Mouse (Mus musculus) hindlimb bud, embryonic 11.5 days (tissue): ENCODE results near the gene Atp1a1.
A peak's percentile ranks its signal among the peaks of the same experiment; 100 is the strongest.

Experiments used
- DNase-seq: peaks from one replicate; pipeline ENCODE4 v3.0.0-alpha.2; 2012; ENCODE audit warnings: low read depth, low spot score; ENCODE audit errors: extremely low spot score

The Atp1a1 gene

DNA sequence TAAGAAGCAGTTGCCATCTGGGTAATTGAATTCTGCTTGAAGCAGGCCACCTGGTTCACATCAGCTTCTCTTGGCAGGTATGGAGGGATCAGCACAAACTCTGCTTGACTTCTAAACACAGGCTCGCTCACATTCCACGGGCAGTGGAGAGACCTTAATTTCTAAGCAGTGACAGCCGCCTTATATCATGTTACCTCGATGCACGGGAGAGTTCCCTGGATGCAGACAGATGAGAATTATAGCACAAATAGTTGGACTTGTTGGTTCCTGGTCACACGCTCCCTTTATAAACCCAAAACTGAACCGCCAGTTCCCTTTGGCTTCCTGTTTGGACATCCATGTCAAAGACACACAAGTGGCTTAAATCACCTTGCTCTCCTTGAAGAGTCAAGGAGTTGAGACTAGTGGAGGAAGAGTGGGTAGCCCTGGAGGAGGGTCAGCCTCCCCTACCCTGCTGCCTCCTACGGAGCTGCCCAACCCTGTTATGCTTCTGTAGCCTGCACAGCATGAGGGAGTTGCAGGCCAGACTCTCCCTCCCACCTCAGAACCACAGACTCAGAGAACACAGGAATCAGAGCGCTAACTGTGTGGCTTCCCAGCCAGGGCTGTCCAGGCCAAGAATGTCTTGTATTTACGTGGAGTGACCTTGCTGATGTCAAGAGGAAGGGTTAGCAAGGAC, 7.5 kb upstream of the Atp1a1 start:
- peak; percentile 79 for DNase-seq

GRCm38 (mm10) chr3:101611012-101611812, 6.7 kb upstream of the Atp1a1 start:
- DNase-seq: no peak

GRCm38 (mm10) chr3:101609302-101609701, 4.8 kb upstream of the Atp1a1 start:
- no peak for DNase-seq

DNA sequence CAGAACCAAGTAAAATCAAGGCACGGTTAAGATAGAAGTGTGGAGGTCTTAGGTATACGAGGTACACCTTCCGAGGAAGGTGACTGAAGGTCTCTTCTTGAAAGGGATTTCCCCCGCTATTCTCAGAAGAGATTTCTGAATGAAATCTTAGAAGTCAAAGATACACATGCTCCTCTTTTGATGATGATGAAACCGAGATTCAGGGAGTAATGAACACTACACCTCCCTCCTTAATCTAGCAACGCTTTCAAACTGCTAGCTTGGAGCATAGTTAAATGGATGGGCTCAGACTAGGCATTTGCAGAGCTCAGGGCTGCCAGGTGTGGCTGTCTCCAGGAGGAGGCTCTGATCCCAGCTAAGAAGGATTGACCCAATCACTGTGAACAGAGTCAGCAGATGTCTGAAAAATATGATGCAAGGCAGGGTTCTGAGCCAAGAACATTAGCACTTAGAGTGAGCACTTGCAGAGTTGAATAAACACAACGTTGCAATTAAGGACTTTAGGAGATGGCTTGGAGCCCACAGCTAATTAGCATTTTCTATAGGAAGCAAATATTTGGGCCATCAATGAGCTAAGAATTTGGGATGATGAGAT, 2.5 kb upstream of the Atp1a1 start:
- DNase-seq: no peak

GRCm38 (mm10) chr3:101605721-101606120, 1.2 kb upstream of the Atp1a1 start:
- DNase-seq: no peak

GRCm38 (mm10) chr3:101605291-101605690, 807 bp upstream of the Atp1a1 start:
- no peak for DNase-seq

GRCm38 (mm10) chr3:101603661-101604549, 579 bp downstream of the Atp1a1 start:
- DNase-seq: no peak

- DNase-seq: no peak
Observed at GRCm38 (mm10) chr3:101603194-101603593, 1.3 kb downstream of the Atp1a1 start.

- DNase-seq: no peak
Observed at GRCm38 (mm10) chr3:101602511-101603055, 1.9 kb downstream of the Atp1a1 start.

DNA sequence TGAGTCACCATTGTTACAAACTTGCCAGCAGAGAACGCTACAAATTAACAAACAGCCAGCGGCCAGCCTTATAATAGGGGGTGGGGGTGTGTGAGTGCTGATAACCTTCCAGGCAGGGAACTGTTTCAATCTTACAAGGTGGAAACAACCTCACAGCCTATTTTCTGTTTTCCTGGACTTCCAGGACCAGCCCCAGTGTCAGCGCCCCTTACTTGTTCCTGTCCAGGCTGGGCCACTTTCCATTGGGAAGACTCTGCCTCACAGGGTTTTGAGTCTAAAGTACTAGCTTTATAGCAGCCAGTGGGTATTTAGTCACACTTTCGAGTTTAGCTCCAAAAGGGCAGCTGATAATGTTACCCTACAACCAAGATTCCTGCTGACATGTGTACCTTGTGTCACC, 2.8 kb downstream of the Atp1a1 start:
- DNase-seq: no peak

- no peak for DNase-seq
Observed at GRCm38 (mm10) chr3:101601003-101601525, 3.4 kb downstream of the Atp1a1 start.

GRCm38 (mm10) chr3:101599920-101600741, 4.4 kb downstream of the Atp1a1 start:
- DNase-seq: no peak

- no peak for DNase-seq
Observed at GRCm38 (mm10) chr3:101599191-101599919, 5.1 kb downstream of the Atp1a1 start.

- no peak for DNase-seq
Observed at GRCm38 (mm10) chr3:101598231-101598905, 6.1 kb downstream of the Atp1a1 start.

DNA sequence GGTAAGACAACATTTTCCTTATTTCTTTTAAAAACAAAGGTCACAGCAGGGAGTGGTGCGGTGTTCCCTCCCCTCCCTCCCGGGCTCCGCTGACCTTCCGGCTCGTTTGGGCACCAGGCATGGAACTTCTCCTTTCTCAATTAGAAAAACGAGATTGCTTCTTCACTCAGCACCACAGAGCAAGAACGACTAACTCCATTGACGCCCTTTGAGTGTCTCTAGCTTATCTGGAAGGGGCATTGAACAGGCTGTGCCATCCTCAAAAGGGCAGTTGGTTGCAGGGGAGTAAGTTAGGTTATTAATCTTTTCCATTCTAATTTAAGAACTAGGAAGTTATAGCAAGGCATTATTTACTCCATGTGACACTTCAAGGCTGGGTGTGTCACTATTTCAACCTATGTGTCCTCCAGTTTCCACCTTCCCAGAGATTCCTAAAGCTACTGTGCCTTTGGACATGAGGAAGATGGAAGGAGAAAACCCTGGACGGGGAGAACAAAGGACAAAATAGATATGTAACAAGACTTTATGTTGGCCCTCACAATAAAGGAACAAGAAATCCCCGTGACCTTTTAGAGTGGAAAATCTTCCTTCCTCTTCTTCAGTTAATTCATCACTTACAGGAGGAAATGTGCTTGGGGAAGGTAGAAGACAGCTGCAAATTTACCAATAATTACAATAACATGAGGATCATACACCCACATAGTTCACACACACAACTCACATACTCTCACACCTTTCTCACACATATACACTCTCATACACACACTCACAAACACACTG, 7.0 kb downstream of the Atp1a1 start:
- no peak for DNase-seq

DNA sequence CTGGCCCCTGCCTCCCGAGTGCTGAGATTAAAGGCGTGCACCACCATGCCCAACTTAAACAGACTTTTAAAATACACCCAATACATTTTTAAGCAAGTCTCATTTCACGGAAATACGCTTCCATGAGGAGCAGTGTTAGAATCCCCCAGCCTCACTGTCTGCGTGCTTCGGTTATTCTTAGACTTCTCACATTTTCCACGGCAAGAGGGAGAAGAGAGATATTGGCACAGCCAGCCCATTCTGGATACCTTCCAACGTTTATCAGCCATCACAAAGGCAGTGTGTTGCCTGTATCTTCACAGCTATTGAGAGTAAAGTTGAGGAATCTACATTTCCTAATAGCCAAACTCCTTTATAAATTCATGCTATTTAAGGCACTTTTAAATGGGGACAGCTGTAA, 7.8 kb downstream of the Atp1a1 start:
- no peak for DNase-seq

DNA sequence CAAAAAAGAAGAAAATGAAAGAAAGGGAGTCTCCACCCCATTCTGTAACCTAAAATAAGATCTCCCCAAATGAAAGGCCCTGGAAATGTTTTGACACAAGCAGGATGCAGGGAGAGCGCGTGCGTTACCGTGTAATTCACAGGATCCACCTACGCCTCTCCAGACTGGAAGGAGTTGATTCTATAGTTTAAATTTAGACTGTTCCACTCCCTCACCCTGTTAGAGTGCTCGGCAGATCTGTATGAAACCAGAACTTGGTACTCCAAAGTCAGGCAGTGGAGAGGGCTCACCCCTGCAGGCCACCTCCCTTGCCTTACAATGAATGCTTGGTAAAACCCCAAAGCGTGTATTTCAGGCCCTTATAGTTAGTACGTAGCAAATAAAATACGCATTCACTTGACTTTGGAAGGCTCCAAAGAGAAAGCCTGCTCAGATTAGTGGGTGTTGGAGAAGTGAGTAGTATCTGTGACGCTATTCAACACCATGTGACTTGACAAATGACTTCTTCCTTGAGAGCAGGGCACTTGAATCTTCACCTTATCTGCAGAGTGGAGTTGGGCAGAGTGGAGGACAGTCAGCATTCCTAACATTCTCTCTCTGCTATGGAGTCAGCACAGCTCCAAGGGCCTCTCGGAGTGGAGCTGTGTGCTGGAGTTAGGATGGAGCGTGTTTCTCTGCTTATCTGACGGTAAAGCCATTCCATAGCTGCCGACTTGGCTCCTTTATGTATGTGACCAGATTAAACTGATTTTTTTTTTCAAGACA, 8.4 kb downstream of the Atp1a1 start:
- no peak for DNase-seq
